Mouse (Mus musculus) cerebellum, adult 2 months (tissue): Measurements from ENCODE around the gene Eefsec. TPM values are rescaled to one million over a fixed set of nuclear protein-coding genes. Genes with fewer than 3 reads are reported as not detected.

Source experiments
- DNase-seq, 2 experiments: peaks; one replicate each; pipeline ENCODE4 v3.0.0; 2021
- H3K27ac ChIP-seq: fragments of 200-500 bp; 2 replicates; pipeline ENCODE4 v1.5.1; 2012; ENCODE audit warnings: low read length, control low read depth, inconsistent platforms; ENCODE audit not compliant: insufficient read depth
- H3K27me3 ChIP-seq: fragments of 200-500 bp; 2 replicates; pipeline ENCODE4 v1.6.1; 2012; ENCODE audit warnings: inconsistent platforms, mild to moderate bottlenecking, low read length, moderate library complexity; ENCODE audit not compliant: control insufficient read depth, insufficient read depth
- H3K4me1 ChIP-seq: fragments of 200-500 bp; 2 replicates; pipeline ENCODE4 v1.6.1; 2011; ENCODE audit warnings: low read length; ENCODE audit not compliant: control insufficient read depth, insufficient read depth
- H3K4me3 ChIP-seq: fragments of 200-500 bp; replicated peaks from 2 replicates; pipeline ENCODE3; 2011; ENCODE audit warnings: mild to moderate bottlenecking, low read depth, low read length, control low read depth; ENCODE audit not compliant: insufficient read depth
- CTCF ChIP-seq: fragments of 200-500 bp; IDR thresholded peaks from 2 replicates; pipeline ENCODE4 v1.5.1; 2011; ENCODE audit warnings: low read depth, mild to moderate bottlenecking, control low read depth, low read length, moderate library complexity, borderline replicate concordance; ENCODE audit not compliant: insufficient read depth
- POLR2A ChIP-seq: fragments of 200-500 bp; IDR thresholded peaks from 2 replicates; pipeline ENCODE4 v1.6.1; 2011; ENCODE audit warnings: low read length, control low read depth, borderline replicate concordance; ENCODE audit not compliant: insufficient read depth
- WGBS: fragments of 180-500 bp; shearing (Covaris S2); methylation state at CpG from one replicate; pipeline ENCODE4 v1.1.7; 2018; 5-methylcytosine and 5-hydroxymethylcytosine counted together
- polyA plus RNA-seq: library from polyadenylated mRNA; depleted of rRNA; stranded (reverse); fragments of >200 nt; gene quantifications from 2 replicates; pipeline ENCODE4 v1.2.3, GENCODE M21; 2012; rRNA removed

Eefsec gene
- 17.0 and 17.3 TPM in 2 replicates for polyA plus RNA-seq

DNA sequence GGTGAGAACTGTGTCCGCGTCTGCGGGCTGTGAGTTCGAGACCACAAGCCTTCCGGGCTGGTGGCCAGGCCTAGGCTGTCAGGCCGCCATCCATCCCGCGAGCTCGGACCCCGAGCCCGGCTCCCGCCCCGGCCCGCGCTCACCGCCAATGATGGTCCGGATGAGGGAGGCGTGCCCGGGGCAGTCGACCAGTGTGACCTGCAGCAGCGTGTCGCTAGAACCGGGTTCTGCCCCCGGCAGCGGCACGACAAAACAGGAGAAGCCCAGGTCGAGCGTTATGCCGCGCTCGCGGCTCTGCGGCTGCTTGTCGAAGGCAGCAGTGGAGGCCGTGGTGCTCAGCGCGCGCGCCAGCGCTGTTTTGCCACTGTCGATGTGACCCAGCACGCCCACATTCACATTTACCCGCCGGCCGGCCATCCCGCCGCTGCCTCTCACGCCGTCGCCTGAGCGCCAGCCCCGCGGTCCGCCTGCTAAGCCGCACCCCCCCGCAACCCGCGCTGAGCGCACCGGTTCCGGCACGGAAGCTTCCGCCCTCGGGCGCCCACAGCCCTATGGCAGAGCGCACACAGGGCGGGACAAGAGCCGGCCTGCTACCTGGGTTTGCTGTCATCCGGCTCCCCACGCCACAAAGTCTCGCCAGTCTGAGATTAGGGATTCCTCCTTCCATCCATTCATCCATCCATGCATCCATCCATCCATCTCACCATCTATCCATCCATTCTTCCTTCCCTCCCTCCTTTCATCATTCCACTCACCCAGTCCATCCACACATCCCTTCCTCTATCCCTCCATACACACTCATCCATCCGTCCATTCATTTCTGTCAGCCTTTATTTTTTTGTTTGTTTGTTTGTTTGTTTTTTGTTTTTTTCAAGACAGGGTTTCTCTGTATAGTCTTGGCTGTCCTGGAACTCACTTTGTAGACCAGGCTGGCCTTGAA, at the start of gene Eefsec:
Gene Eefsec (minus strand): TSS at position 477 of the 940 bp plus-strand sequence.
- TF ChIP-seq POLR2A, result peak; percentile 85
- TF ChIP-seq CTCF, result no peak
- Histone ChIP-seq H3K4me3 (peak within 1 kb of the TSS; percentile 81), H3K27me3 (no peaks in the 10 kb centered on the region), H3K27ac (peak within 1 kb of the TSS; percentile 29; the same call in 1 of the 2 replicates), H3K4me1 (no peaks in the 10 kb centered on the region; the same call in 1 of the 2 replicates)
- DNase-seq, result peak; percentile 84 to 91
- 1% methylated on average over 72 of the region's 72 CpGs for WGBS

DNA sequence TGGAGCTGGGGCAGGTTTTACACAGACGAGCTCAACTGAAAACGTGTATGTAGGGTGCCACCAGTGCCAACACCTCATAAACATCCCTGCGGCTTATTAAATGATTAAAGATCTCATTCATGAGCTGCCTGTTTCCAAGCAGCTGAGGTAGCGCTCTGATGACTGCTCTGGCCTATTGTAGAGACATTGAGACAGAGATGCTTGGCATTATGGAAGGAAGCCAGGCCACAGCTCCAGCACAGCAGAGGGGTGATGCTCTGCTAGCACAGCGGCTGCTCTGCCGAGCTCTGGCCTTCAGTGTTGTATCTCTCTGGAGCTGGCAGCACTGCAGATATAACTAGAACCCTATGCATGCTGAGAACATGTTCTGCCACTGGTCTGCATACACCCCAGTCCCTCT, 47.4 kb upstream of the Eefsec start:
- H3K27ac ChIP-seq, result no peak overlapping the region
- no peak for DNase-seq
- TF ChIP-seq POLR2A (no peak), CTCF (no peak)
- H3K27me3 ChIP-seq, result no peaks in the 10 kb centered on the region
- peaks cover 40% of the 10 kb centered on the region for H3K4me1 ChIP-seq
- H3K4me3 ChIP-seq, result no peak overlapping the region
- WGBS, result 71% methylated on average over 6 of the region's 6 CpGs

DNA sequence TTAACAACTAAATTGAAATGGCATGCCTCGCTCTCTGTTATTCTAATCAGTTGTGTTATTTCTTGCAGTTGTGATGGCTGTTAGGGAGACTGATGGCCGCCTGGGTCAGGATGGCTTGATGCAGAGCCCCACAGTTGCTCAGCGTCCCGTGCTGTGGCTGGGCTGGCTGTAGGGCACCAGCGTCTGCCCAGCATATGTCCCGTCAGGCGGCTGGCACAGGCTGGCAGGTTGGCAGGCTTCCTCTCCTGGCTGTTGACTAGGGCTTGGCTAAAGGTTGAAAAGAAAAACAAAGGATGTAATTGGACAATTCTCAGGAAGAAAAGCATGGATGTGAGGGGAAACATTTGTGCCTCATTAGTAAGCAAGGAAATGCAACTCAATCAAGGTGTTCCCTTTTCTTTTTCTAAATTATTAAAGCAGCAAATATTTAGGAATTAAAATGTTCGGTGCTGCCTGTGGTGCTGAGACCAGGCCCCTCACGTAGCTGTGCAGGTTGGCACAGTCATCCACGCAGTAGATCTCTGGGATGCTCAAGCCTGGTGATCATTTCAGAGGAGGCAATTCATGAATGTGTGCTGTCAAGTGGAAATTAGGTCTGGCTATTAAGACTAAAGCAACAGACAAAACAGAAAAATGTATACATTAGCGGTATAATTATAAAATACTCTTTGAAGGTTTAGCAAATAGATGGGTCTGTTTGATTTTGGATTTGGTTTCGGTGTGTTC, 44.5 kb upstream of the Eefsec start:
- peak overlapping the region; percentile 76; the same call in 1 of the 2 replicates for H3K27ac ChIP-seq
- WGBS, result 11% methylated on average over 12 of the region's 12 CpGs
- H3K4me1 ChIP-seq, result peaks cover 49% of the 10 kb centered on the region
- H3K4me3 ChIP-seq, result no peak overlapping the region
- peak; percentile 97 for DNase-seq
- no peaks in the 10 kb centered on the region for H3K27me3 ChIP-seq
- TF ChIP-seq CTCF (no peak), POLR2A (no peak)

- Histone ChIP-seq H3K4me3 (no peak overlapping the region), H3K27ac (no peak overlapping the region), H3K4me1 (peaks cover 45% of the 10 kb centered on the region), H3K27me3 (no peaks in the 10 kb centered on the region)
- no peak for DNase-seq
- no peak for TF ChIP-seq POLR2A
- no peak for TF ChIP-seq CTCF
- 56% methylated on average over 6 of the region's 6 CpGs for WGBS
Observed at GRCm38 (mm10) chr6:88489834-88490233, 43.5 kb upstream of the Eefsec start.

DNA sequence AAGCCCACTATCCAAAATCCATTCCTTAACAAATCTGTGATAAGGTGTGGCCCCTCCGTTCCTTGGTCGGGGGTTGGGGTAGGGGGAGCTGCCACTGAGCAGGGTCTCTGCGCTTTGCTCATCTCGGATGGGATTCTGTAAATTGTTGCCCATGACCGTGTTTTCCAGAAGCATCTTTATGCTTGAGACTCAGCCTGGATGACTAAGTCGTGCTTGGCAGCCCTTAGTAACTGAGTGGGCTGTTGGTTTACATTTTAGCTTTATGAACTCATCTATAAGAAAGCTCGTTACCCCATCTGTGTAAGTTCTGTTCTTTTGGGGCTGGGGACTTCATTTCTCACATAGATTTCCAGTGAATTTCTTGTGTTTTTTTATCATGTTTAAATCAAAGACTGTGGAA, 42.7 kb upstream of the Eefsec start:
- no peak for DNase-seq
- Histone ChIP-seq H3K27me3 (no peaks in the 10 kb centered on the region), H3K4me1 (peaks cover 45% of the 10 kb centered on the region), H3K27ac (no peak overlapping the region), H3K4me3 (no peak overlapping the region)
- 97% methylated on average over 7 of the region's 7 CpGs for WGBS
- TF ChIP-seq CTCF (no peak), POLR2A (no peak)

DNA sequence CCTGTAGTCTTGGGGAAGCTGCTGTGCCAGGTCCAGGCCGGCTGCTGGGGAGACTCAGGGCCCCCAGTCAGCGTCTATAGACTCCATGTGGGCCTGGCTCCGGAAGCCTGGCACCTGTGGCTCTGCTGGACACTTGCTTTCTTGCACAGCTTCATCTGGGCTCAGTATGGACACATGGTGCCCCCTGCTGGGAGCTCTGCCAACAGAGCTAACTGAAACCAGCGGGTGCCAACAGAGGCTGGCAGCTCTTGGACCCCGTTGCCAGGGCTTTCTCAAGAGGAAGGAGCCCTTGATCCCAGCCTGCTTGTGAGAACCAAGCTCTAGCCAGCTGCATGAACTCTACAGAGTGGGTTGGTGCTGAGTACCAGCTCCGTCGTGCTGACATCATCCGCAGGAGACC, 40.6 kb upstream of the Eefsec start:
- Histone ChIP-seq H3K4me1 (peaks cover 44% of the 10 kb centered on the region), H3K27ac (no peak overlapping the region), H3K4me3 (no peak overlapping the region), H3K27me3 (no peaks in the 10 kb centered on the region)
- DNase-seq, result peak; percentile 59 to 66
- TF ChIP-seq POLR2A, result no peak
- 0 out of 2 replicates have a peak, but pooled peaks have one; percentile 6 for TF ChIP-seq CTCF
- WGBS, result 27% methylated on average over 8 of the region's 8 CpGs

DNA sequence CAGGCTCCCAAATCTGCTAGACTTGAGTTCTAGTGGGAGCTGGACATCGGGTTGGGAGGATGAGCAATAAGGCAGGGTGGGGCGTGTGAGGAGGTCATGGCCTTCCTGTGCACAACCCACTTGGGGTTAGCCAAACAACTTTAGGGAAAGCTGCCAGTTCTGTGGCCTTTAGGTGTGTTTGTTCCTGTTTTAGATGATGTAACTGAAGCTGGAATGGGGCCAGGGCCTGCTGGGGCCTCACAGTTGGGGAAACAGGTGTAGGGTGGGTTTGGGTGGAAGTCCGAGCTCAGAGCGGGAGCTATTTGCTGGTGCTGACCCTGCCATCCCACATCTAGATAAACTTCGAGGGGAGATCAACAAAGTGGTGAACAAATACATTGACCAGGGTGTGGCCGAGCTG, 39.0 kb upstream of the Eefsec start:
- H3K4me3 ChIP-seq, result no peak overlapping the region
- H3K27ac ChIP-seq, result no peak overlapping the region
- no peaks in the 10 kb centered on the region for H3K27me3 ChIP-seq
- DNase-seq, result no peak
- H3K4me1 ChIP-seq, result peaks cover 31% of the 10 kb centered on the region
- 79% methylated on average over 6 of the region's 6 CpGs for WGBS
- TF ChIP-seq POLR2A (no peak), CTCF (no peak)

GRCm38 (mm10) chr6:88483913-88484312, 37.6 kb upstream of the Eefsec start:
- peaks cover 25% of the 10 kb centered on the region for H3K4me1 ChIP-seq
- H3K4me3 ChIP-seq, result no peak overlapping the region
- H3K27me3 ChIP-seq, result no peaks in the 10 kb centered on the region
- no peak for TF ChIP-seq CTCF
- TF ChIP-seq POLR2A, result no peak
- DNase-seq, result peak in 1 of 2 experiments; percentile 54
- no peak overlapping the region for H3K27ac ChIP-seq
